Mouse (Mus musculus) gonadal fat pad, adult 2 months (tissue): ENCODE measurements around the gene Pelo. TPM values are rescaled to one million over a fixed set of nuclear protein-coding genes. Genes with fewer than 3 reads are reported as not detected.

ENCODE experiments used
- polyA plus RNA-seq: library from polyadenylated mRNA; depleted of rRNA; stranded (reverse); fragments of >200 nt; gene quantifications from 2 replicates; pipeline ENCODE4 v1.2.3, GENCODE M21; 2012; rRNA removed

Pelo gene
- polyA plus RNA-seq, 1 experiment, result 26.8 TPM

Other genes with a start within 250 kb of the Pelo start
- gene Itga2, start 158.1 kb downstream of the Pelo start, polyA plus RNA-seq, result 0.69 and 0.72 TPM in 2 replicates
- 3.8 and 4.1 TPM in 2 replicates for gene Gm49395, start 11.7 kb upstream of the Pelo start, polyA plus RNA-seq
- 11.2 and 11.5 TPM in 2 replicates for gene Itga1, start 11.8 kb upstream of the Pelo start, polyA plus RNA-seq